Mouse (Mus musculus) kidney, postnatal 14 days (tissue): ENCODE results near the gene Nans.

Source experiments
- DNase-seq: peaks from one replicate; pipeline ENCODE4 v3.0.0; 2022; ENCODE audit warnings: mixed read lengths

Gene Nans

GRCm38 (mm10) chr4:46485696-46486417 lies 3.2 kb upstream of the Nans start:
- peak; percentile 84 for DNase-seq

- DNase-seq = peak; percentile 77
Observed at GRCm38 (mm10) chr4:46487348-46487747, 1.7 kb upstream of the Nans start.

GRCm38 (mm10) chr4:46493071-46493470 lies 4.0 kb downstream of the Nans start:
- no peak for DNase-seq

DNA sequence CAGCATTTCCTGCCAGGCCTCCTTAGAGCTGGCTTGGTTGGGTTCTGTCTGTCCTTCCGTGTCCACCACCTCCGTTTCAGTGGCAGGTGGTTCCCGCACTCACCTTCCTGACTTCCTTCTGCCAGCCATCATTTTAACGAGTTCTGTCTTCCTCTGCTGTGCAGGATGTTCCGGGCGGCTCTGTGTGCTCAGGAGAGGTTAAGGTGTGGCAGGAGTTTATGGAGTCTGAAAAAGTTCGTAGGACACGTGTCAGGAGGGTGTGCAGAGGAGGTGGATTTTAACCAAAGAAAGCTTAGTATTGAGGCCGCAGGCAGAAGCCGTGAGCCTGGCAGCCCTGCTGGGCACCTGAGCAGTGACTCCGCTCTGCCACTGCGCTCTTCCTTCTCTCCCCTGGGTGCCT lies 6.5 kb downstream of the Nans start:
- no peak for DNase-seq

DNA sequence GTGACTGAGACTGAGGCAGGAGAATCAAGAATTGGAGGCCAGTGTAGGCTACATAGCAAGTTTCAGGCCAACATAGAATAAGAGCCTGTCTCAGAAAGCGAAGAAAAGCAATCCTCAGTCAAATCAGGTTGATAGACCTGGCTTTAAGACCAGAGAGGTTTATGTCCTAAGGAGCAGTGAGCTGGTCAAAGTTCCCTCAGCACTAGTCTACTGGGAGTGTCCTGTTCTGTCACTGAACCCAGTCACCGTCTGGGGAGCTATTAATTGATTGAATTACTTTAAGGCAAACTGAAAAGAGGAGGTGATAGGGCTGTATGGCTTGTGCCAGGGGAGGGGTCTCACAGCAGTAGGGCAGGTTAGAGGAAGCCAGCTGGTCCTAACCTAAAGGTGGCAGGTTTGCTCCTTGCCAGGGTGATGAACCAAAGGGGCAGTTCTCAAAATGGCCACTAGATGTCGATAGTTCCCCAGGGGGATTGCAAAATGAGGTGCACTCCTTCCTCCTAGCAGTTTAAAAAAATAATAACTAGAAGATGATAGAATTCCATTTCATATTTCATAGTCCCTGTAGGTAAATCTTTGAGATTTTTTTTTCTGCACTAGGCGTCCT lies 8.3 kb downstream of the Nans start:
- peak; percentile 74 for DNase-seq

DNA sequence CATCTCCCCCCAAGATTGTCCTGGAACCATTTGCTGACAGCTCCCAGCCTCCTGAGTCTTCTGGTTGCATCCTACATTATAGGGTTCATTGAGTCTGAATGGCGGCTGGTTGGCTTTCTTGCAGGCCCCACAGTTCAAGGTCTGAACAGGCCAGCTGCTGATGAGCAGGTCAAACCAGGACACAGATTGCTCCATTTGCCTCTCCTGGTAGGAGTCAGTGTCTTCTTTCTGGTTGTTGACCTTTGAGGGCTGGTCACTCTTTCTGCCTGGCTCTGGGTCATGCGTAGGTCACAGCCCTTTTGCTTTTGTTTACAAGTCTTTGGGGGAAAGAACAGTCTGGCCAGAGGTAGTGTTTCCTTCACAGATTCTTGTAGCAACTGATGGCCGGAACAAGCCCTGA lies 9.5 kb downstream of the Nans start:
- peak; percentile 29 for DNase-seq

DNA sequence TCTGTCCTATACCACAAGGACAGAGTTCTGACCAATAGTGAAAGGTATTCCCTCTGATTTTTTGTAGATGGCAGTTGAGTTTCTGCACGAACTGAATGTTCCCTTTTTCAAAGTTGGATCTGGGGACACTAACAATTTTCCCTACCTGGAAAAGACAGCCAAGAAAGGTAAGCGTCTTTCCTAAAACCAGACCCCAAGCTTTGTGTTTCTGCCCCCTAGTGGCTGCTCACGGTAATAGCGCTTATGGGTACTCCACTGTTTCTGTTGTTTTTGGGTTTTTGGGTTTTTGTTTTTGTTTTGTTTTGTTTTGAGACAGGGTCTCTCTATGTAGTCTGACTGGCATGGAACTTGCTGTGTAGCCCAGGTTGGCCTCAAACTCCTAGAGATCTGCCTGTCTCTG lies 9.9 kb downstream of the Nans start:
- peak; percentile 44 for DNase-seq

GRCm38 (mm10) chr4:46502606-46503502 lies 13.8 kb downstream of the Nans start:
- DNase-seq = no peak

GRCm38 (mm10) chr4:46503881-46504280 lies 14.8 kb downstream of the Nans start:
- DNase-seq = no peak

- no peak for DNase-seq
Observed at GRCm38 (mm10) chr4:46505361-46506057, 16.5 kb downstream of the Nans start.

- DNase-seq = peak; percentile 98
Observed at GRCm38 (mm10) chr4:46506801-46507610, 18.0 kb downstream of the Nans start.

- DNase-seq = peak; percentile 84
Observed at GRCm38 (mm10) chr4:46507736-46508460, 18.9 kb downstream of the Nans start.

- DNase-seq = no peak
Observed at GRCm38 (mm10) chr4:46520491-46520890, 31.4 kb downstream of the Nans start.

DNA sequence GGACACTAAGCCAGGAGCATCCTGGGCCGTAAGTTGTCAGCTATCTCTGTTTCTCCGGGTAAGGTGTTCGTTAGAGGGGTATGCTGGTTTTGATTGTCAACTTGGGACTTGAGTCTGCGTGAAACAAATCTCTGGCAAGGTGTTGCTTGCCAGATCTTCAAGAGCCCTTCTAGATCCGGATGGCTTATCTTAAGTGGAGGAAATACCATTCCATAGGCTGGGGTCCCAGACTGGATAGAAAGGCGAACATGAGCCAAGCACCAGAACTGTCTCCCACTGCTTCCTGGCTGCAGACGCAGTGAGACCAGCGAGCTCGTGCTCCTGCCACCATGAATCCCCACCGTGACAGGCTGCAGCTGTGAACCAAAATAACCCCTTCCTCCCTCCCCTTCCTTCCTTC lies 32.4 kb downstream of the Nans start:
- no peak for DNase-seq

- DNase-seq = peak; percentile 35
Observed at GRCm38 (mm10) chr4:46523324-46523723, 34.3 kb downstream of the Nans start.

DNA sequence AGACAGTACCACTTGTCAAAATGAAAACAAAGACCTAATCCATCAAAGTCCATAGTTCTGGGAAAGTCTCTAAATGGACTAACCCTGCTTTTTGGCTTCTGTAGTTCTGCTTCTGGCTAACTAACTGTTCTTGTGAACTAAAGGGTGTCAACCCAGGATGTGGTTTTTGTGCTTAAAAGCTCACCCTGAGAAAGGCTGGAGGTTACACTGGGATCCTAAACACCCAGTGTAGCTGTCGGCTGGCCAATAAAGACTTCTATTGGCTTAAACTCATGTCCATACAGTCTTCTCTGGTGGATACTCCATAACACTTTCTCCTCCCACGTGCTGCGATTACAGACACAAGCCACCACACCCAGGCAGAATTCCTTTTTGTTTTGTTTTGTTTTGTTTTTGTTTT lies 37.2 kb downstream of the Nans start:
- no peak for DNase-seq

GRCm38 (mm10) chr4:46526798-46527557 lies 37.9 kb downstream of the Nans start:
- no peak for DNase-seq

DNA sequence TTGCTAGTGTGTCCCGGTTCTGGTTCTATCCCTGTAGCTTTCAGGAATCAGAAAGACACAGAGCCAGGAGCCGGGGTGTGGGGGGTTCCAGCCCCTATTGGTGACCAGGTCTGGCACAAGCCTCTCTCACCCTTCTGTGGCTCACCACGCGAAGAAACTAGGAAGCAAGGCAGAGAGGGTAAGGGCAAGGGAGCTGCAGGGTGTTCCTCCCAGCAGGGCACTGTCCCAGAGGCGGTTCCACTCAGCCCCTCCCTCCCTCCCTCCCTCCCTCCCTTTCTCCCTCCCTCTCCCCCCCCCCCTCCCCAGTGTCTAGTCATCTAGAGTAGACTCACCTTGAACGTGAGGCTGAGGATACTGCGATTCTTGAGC lies 38.5 kb downstream of the Nans start:
- DNase-seq = peak; percentile 14

DNA sequence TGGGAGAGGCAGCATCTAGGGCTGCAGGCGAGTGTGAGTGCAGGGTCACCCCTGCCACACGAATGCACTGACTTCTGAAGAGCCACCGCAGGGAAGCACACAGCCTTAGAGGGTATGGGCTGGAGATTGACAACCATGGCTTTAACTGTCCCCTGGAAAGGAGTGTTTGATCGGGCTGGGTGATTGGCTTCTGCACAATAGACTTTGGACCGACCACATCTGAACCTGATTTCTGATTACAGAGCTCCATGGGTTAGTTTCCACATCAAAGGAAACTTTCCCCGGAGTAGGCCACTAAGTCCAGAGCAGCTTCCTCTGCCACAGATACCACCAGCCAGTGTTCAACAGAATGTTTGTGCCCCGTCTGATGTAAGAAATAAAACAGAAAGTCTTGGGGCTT lies 40.7 kb downstream of the Nans start:
- no peak for DNase-seq

DNA sequence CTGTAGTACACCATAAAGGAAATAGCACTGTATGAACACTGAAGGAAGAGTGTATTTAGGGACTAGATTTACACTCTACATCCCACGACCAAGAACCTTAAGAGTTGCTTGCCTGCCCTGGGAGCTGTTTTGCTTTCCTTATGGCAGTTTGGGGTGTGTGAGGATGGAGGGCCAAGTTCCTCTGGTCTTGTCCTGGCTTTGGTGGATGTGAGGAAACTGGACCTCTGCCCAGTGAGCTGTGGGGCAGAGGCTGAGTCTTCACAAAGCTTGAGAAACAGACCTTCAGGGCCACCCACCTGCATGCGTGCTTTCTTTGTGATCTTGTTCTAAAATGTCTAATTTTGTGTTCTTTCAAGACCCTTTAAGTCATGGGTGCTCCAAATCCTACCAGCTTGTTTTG lies 43.5 kb downstream of the Nans start:
- DNase-seq = no peak

DNA sequence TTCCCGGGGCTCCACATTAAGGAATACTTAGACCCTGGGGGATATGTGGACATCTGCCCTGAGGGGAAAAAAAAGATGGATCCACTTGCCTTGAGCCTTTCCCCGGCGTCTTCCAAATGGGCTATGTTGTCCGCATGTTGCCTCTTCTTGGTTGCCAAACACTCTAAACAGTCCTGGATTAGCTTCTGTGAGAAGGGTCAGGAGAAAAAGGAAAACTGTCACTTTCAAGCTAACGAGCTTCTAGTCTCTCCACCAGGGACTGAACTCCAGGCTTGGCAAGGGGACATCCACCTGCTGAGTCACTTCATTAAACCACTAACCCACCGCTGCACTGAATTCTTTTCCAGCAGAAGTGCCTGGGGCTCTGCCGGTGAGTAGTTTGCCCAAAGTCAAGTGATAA lies 43.9 kb downstream of the Nans start:
- no peak for DNase-seq
